Mouse (Mus musculus) thymus, postnatal 36 days (tissue): Measurements from ENCODE around the gene Ltk.
A peak's percentile ranks its signal among the peaks of the same experiment; 100 is the strongest.
"Not testable (repeated sequence)": the region's sequence is repeated elsewhere in the genome, so short reads cannot be mapped to it uniquely, and the experiment has no call there.

ENCODE experiments used
- DNase-seq, 2 experiments: peaks; one replicate each; pipeline ENCODE4 v3.0.0; 2022; ENCODE audit warnings: mixed read lengths in 2 of 2

Gene Ltk

DNA sequence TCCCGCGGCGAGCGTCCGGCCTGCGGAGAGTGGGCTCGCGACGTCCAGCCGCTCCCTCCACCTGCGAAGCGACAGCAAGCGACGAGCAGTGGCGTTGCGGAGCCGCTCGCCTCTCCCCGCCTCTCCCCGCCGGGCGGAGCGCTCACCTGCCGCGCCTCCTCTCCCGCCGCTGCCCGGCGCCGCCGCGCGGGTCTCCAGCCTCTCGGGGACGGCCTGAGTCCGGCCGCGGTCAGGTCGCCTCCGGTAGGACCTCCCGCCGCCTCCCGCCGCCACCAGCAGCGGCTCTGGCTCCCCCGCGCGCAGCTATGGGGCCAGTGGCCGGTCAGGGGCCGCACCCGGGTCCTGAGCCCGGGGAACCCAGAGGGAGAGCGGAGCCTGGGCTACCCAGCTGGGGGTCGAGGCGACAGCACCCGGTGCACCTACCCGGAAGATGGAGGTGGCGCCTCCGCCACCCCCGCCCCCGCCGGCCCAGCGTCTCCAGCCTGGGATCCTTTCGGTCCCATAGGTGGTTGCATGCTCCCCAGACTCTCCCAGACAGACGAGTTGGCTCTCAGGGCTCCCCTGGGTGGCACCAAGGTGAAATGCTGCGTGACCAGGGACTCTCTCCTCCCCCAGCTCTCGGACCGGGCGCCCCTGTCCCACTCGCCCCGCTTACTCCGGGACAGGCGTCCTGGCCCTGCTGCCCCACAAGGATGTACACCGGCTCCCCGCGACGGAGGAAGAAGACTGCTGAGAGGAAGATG, 2.0 kb downstream of the Ltk start:
- DNase-seq: peak; percentile 41 to 50

- peak in 1 of 2 experiments; percentile 15 for DNase-seq
These were observed 2.6 kb downstream of the Ltk start for GRCm38 (mm10) chr2:119757601-119758100.

DNA sequence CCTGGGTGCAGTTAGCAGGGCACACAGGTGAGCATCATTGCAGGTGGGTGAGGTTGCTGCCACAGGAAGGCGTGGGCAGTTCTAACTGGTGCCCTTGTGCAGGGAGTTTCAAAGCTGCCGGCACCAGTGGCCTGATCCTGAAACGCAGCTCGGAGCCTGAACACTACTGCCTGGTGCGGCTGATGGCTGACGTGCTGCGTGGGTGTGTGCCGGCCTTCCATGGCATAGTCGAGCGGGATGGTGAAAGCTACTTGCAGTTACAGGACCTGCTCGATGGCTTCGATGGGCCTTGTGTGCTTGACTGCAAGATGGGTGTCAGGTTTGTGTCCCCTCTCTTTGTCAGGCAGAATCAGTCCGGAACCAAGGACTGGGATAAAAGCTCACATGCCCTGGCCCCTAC, 11.0 kb downstream of the Ltk start:
- DNase-seq: no peak

DNA sequence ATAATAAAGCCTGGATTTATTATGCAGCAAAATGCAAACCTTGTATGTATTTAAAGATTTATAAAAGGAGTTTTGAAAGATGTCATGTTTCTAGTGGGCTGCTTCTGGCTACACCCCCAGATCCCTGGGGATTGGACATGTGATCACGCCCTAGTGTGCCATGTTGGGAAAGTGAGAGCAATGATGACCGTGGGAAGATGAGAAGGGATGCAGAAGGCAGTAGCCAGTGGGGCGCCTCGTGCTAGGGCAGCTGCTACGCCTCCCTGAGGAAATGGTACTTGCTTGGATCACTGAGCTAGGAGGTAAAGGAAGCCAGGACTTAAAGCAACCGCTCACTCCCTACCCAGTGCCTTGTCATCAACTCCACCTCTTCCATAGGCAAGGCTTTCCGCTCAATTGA, 12.7 kb downstream of the Ltk start:
- no peak for DNase-seq

DNA sequence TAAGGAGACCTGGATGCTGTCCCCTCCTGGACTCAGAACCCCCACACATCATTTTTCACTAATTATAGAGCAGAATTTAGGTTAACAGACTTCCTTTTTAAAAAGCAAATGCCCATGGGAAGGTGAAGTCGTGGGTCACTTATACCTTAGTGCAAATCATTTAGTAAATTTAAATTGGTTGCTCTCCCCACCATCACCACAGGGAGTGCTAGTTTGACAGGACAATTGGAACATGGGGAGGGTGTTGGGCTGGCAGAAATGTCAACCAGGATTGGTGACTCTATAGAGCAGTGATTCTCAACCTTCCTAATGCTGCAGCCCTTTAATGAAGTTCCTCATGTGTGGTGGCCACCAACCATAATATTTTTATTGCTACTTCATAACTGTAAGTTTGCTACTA, 14.9 kb downstream of the Ltk start:
- no peak for DNase-seq

- peak; percentile 16 to 32 for DNase-seq
These were observed 15.8 kb downstream of the Ltk start for GRCm38 (mm10) chr2:119744163-119745111.

DNA sequence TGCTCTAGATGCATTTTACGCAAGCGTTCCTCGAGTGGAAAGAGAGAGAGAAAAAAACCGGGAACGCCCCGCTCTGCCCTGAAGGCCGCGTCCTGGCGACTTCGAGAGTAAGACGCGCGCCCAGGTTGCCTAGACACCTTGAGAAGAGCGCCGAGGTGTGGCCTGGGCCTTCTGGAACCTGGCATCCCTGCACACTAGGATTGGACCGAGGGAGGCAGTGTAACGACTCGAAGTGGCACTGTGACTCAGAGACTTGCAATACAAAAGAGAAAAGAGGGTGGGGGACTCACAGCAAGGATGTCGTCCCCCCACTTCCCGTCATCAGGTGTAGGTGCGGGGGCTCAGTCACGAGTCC, 16.4 kb downstream of the Ltk start:
- no peak for DNase-seq

DNA sequence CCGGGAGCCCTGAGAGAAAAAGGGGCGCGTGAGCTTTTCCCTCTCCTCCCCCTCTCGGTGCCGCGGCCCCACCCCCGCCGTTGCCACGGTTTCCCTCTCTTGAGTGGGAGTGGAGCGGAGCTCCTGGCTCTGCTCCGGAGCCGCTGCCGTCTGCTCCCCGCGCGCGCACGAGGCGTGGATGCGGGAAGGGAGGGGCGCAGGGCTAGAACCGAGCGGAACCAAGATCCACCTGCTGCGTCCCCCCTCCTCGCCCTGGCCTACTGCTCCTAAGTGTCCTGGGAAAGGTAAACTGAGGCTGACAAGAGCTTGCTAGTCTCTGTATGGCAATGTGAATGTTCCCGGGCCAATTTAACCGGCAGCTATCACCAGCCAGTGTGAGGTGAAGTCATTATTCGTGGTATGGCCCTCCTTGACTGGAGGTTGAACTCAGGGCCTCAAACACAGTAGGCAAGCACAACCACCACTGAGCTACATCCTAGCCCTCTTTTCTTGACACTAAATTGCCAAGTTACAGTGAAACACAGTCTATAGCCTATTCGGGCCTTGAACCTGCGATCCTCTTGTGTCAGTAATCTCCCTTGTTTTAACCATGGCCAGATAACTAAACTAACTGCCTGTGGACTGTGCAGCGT, 16.9 kb downstream of the Ltk start:
- peak in 1 of 2 experiments; percentile 45 for DNase-seq

DNA sequence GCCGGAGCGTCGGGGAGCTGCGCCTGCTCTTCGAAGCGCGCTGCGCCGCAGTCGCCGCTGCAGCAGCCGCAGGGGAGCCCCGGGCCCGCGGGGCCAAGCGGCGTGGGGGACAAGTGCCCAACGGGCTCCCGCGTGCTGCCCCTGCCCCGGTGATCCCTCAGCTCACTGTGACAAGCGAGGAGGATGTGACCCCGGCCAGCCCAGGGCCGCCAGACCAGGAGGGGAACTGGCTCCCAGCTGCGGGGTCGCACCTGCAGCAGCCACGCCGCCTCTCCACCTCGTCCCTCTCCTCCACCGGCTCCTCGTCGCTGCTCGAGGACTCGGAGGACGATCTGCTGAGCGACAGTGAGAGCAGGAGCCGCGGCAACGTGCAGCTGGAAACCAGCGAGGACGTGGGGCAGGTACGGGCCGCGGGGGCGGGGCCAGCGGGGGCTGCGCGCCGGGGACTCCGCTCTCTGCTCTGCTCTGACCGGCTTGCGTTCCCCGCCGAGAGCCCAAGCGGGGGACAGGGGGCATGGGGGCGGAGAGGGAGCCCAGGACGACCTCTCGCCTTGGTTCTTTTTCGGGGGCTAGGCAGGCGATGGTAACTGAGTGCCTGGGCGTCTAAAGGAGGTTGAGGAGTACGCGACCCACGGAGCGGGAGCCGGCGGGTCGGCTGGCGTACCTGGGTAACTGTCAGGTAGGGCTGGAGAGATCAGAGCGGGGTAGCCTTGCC, 17.6 kb downstream of the Ltk start:
- DNase-seq: peak; percentile 65 to 76

DNA sequence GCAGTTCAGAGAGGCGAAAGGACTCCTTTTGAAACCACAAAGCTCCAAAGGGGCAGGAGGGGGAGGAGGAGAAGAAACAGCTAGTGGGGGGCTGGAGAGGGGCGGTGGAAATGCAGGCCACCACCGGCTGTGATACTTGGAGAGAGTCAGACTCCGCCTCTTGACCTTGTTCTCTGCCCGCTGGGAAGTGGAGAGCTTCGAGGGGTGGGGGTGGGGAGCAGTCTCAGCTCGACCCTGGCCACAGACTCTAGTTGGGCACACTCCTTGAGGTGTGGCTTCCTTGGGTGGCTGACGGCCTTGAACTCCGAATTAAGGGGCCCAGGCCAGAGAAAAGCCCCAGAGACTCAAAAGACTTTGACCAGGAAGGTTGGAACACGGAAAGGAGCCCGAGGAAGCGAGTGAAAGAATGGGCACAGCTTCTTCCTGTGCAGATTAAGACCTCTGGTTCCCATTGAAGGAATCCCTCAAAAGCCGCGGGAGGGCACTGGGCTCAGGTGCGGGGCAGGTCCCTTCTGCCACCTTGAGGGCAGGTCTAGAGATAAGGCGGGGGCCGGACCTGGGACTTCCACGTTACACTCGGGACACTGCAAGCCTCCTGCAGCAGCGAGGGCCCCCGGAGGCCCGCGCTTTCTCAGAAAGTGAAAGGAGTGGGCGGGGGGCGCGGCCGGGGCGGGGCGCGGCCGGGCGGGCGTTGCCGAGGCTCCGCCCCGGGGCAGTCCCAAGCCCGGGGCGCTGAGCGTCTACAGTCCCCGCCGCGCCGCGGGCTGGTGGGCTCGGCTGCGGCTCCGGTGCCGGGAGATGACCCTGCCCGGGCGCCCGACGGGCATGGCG, 18.4 kb downstream of the Ltk start, which contains the start of gene Itpka:
Gene Itpka (plus strand): TSS at position 757 of the 831 bp plus-strand sequence.
- peak; percentile 75 to 78 for DNase-seq

DNA sequence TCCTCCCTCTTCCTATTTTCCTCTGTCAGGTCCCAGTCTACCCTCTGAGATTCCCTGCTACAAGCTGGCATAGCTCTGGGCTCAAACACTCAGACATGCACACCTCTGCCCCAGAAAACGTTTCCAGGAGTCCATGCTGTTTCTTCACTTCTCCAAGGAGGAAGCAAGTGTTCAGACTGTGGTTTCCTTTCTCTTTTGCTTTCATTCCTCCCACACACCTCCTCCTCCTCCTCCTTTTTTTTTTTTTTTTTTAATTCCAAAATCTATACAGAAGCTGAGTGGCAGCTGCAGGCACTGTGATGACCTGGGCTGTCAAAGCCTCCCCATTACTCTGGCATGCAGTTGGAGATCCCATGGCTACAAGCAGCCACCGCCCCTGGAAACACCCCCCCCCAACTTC, 19.7 kb downstream of the Ltk start:
- DNase-seq: no peak

DNA sequence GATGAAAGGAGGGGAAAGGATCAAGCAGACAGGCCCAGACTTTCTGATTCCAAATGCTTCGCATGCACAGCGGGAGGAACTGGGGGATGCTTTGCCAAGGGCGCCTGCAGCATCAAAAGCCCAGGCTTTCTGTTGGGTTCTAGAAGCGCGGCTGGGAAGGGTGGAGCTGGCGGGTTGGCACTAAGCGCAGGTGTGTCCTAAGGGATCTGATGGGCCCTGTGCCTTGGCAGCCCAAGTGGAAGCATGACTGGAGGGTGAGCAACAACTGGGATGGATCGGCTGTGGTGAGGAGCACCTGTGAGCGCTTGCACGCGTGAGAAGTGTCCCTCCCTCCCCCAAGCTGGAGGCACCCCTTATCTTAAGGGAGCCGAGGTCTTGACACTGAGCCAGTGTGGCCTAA, 23.1 kb downstream of the Ltk start:
- no peak for DNase-seq

DNA sequence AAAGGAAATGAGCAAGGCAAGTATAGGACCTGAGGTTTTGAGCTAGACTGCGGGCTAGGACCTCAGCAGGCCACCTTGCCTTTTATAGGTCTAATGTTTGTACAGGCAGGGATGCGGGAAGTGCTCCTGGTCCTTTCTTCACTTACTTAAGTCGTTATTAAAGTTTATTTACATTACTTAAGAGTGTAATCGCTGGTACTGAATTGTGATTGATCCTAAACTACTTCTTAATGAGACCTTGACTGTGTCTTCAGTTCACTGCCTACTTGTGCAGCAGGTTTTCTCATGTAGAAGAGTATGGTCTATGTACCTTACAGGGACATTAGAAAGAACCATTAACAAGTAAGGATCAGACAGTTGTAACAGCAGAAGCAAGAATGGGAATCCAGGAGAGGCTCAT, 29.5 kb downstream of the Ltk start:
- DNase-seq: no peak

- DNase-seq: no peak
These were observed 32.3 kb downstream of the Ltk start for GRCm38 (mm10) chr2:119727762-119728416.

- no peak for DNase-seq
These were observed 39.2 kb downstream of the Ltk start for GRCm38 (mm10) chr2:119721070-119721469.

- not testable (repeated sequence) for DNase-seq
These were observed 44.4 kb downstream of the Ltk start for GRCm38 (mm10) chr2:119715868-119716267.

DNA sequence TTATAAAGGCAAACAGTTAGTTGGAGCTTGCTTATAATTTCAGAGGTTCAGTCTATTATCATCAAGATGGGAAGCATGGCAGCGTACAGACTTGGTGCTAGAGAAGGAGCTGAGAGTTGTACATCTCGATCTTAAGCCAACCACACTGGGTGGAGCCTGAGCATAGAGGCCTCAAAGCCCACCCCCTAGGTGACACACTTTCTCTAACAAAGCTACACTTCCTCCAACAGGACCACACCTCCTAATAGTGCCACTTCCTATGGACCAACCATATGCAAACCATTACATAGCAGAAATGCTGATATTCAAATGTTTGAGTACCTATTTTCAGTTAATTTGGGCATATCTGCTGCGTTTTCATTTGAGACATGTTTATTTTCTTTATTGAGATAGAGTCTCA, 50.2 kb downstream of the Ltk start:
- DNase-seq: no peak

- DNase-seq: no peak
These were observed 52.6 kb downstream of the Ltk start for GRCm38 (mm10) chr2:119707676-119708075.

GRCm38 (mm10) chr2:119703171-119703570, 57.1 kb downstream of the Ltk start:
- DNase-seq: no peak
